Mouse (Mus musculus): ENCODE measurements around the gene Nek1.

DNA sequence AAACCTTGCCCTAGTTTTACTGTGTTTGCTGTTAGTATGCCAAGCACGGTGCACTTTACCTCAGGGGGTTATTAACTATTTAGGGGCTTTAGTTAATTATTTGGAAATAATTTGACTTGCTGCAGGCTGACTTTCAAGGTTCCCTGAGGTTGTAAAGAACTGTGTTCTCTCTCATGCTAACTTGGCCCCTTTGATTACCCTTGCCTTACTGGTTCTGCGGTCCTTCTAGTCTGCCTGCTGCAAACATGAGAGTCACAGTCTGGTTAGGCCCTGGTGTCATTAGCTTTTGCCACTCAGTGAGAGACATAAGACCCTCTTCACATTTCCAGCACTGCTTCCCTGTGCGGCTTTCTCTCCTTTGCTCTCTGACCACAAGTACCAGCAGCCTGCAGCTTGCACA, 64.0 kb downstream of the Nek1 start:
- TF ChIP-seq CTCF (IDR thresholded peaks at IDR 0.05; ENCODE audit: insufficient read depth, low read length) (no peak), POLR2A (IDR thresholded peaks at IDR 0.05; ENCODE audit: borderline replicate concordance, extremely low read depth, low read depth, low read length) (no peak)

Measured in lung, adult 2 months (tissue).